In the genomic region with DNA sequence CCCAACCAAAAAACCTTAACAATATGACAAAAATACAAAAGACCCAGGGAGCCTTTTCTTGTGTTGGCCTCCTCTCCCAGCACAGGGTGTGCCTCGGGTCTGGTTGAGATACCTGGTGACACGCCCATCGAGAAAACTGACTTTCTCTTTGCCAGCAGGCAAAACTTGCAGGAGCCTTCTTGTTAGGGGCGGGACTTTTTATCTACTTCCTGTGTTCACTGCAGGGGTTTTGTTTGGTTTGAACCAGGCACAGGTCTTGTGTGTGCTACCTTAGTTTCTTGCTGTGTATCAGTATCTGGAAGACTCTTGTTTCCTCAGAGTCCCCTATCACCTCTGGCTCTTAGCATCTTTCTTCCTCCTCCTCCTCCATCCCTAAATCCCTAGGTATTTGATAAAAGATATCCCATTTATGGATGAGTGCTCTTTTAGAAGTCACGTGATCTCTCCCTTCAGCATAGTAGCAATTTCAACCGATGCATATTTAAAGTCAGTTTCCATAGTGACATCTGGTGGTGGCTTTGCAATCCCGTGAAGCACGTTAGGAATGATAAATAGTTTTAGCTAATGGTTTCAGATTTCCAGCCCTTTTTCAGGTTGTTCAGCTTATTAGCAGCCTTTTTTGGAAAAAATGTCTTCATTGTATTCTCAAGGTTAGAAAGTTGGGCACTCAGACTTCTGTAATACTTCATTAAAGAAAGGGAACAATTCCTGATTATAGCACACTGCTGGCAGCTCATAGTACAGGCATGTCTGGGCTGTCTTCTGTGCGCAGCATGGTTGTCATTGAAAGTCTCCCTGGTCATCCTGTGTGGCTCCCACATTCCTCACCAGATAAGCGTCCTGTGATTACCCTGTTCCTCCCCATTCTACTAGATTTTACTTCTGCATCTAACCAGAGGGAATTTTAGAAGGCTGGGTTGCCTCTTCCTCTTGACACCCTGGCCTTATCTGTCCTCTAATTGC, we compare ENCODE assay signal across 8 mouse cellular contexts. TPM values are rescaled to one million over a fixed set of nuclear protein-coding genes. Genes with fewer than 3 reads are reported as not detected.
DNase-seq lines count a peak whose midpoint lies in the region; ATAC-seq and TF ChIP-seq lines count a peak whose summit lies in the region.

No protein-coding gene starts in this region.

- ATAC-seq in kidney, postnatal 0 days (replicated peaks; ENCODE audit: low FRiP score, low read depth): no peak
- no peak; the same call in 1 of the 2 replicates for ATAC-seq in heart, embryonic 15.5 days (replicated peaks; ENCODE audit: insufficient number of reproducible peaks, insufficient read depth, low FRiP score, low read depth)
- ATAC-seq in lung, embryonic 14.5 days (ENCODE audit: insufficient read depth): peak; percentile 38; the same call in 1 of the 2 replicates
- peak; percentile 50; the same call in 1 of the 2 replicates for ATAC-seq in stomach, postnatal 0 days (ENCODE audit: low FRiP score, low TSS enrichment)
- no peak for ATAC-seq in megakaryocyte, adult 5-6 weeks (ENCODE audit: poor library complexity, severe bottlenecking)

- H3K4me3 ChIP-seq in kidney, postnatal 0 days (replicated peaks; ENCODE audit: low read depth, low read length): no peak overlapping the region
- no peak overlapping the region for H3K4me3 ChIP-seq in heart, embryonic 15.5 days
- no peak overlapping the region for H3K4me3 ChIP-seq in lung, embryonic 14.5 days (ENCODE audit: low read depth, low read length)
- H3K4me3 ChIP-seq in stomach, postnatal 0 days (ENCODE audit: low read depth, low read length): no peak overlapping the region

- no peaks in the 10 kb centered on the region for H3K27me3 ChIP-seq in kidney, postnatal 0 days (ENCODE audit: insufficient read depth, low read length)
- H3K27me3 ChIP-seq in heart, embryonic 15.5 days: no peaks in the 10 kb centered on the region
- H3K27me3 ChIP-seq in lung, embryonic 14.5 days (ENCODE audit: insufficient read depth, low read length): no peaks in the 10 kb centered on the region
- no peaks in the 10 kb centered on the region for H3K27me3 ChIP-seq in stomach, postnatal 0 days (ENCODE audit: control insufficient read depth, insufficient read depth, low read length)

- no peak overlapping the region for H3K9ac ChIP-seq in kidney, postnatal 0 days (ENCODE audit: low read depth, low read length)
- H3K9ac ChIP-seq in heart, embryonic 15.5 days: no peak overlapping the region
- H3K9ac ChIP-seq in lung, embryonic 14.5 days: no peak overlapping the region
- H3K9ac ChIP-seq in stomach, postnatal 0 days (ENCODE audit: low read length): no peak overlapping the region

- peak; percentile 76 for DNase-seq in kidney, postnatal 0 days (ENCODE audit: low spot score)
- DNase-seq in kidney, postnatal 4 days: no peak
- DNase-seq in brain, embryonic 14.5 days (ENCODE audit: low read depth): peak; percentile 86
- peak; percentile 74 for DNase-seq in lung, embryonic 14.5 days
- DNase-seq in stomach, postnatal 0 days (ENCODE audit: low spot score): no peak
- DNase-seq in thymus, postnatal 14 days: no peak

- 44% methylated on average over 10 of the region's 10 CpGs for WGBS in kidney, postnatal 0 days
- WGBS in heart, embryonic 15.5 days: 22% methylated on average over 10 of the region's 10 CpGs
- 32% methylated on average over 10 of the region's 10 CpGs for WGBS in lung, embryonic 14.5 days
- WGBS in stomach, postnatal 0 days: 25% methylated on average over 10 of the region's 10 CpGs

- peaks cover 3% of the 10 kb centered on the region; the same call in 1 of the 2 replicates for H3K36me3 ChIP-seq in kidney, postnatal 0 days (ENCODE audit: insufficient read depth, low read length)
- H3K36me3 ChIP-seq in heart, embryonic 15.5 days: peaks cover 12% of the 10 kb centered on the region
- H3K36me3 ChIP-seq in lung, embryonic 14.5 days (ENCODE audit: insufficient read depth): peaks cover 22% of the 10 kb centered on the region
- no peaks in the 10 kb centered on the region; the same call in 1 of the 2 replicates for H3K36me3 ChIP-seq in stomach, postnatal 0 days (ENCODE audit: control insufficient read depth, insufficient read depth, low read length)

- H3K4me2 ChIP-seq in kidney, postnatal 0 days (ENCODE audit: low read length): no peak overlapping the region
- peak overlapping the region; percentile 1; the same call in 1 of the 2 replicates for H3K4me2 ChIP-seq in heart, embryonic 15.5 days
- no peak overlapping the region for H3K4me2 ChIP-seq in lung, embryonic 14.5 days
- H3K4me2 ChIP-seq in stomach, postnatal 0 days (replicated peaks; ENCODE audit: low read depth): no peak overlapping the region

- no peak for TF ChIP-seq POLR2A in brain, embryonic 14.5 days (IDR thresholded peaks at IDR 0.05; ENCODE audit: borderline replicate concordance, extremely low read depth, insufficient read depth, insufficient read length, poor library complexity, severe bottlenecking)

- H3K4me1 ChIP-seq in kidney, postnatal 0 days (replicated peaks; ENCODE audit: insufficient read depth, low read length): 0 out of 2 replicates have a peak, but pooled peaks cover 5% of the 10 kb centered on the region
- peaks cover 34% of the 10 kb centered on the region for H3K4me1 ChIP-seq in heart, embryonic 15.5 days (replicated peaks)
- H3K4me1 ChIP-seq in lung, embryonic 14.5 days (ENCODE audit: insufficient read depth): no peaks in the 10 kb centered on the region
- no peaks in the 10 kb centered on the region for H3K4me1 ChIP-seq in stomach, postnatal 0 days (replicated peaks; ENCODE audit: control insufficient read depth, insufficient read depth)

- H3K9me3 ChIP-seq in kidney, postnatal 0 days (replicated peaks; ENCODE audit: low read length): no peaks in the 10 kb centered on the region
- no peaks in the 10 kb centered on the region for H3K9me3 ChIP-seq in heart, embryonic 15.5 days (replicated peaks)
- no peaks in the 10 kb centered on the region for H3K9me3 ChIP-seq in lung, embryonic 14.5 days (ENCODE audit: low read depth, low read length)
- H3K9me3 ChIP-seq in stomach, postnatal 0 days (ENCODE audit: control insufficient read depth, low read length): no peaks in the 10 kb centered on the region

- H3K27ac ChIP-seq in kidney, postnatal 0 days: no peak overlapping the region
- H3K27ac ChIP-seq in heart, embryonic 15.5 days: peak overlapping the region; percentile 60
- no peak overlapping the region for H3K27ac ChIP-seq in lung, embryonic 14.5 days (ENCODE audit: low read depth)
- no peak overlapping the region for H3K27ac ChIP-seq in stomach, postnatal 0 days (replicated peaks)

- TF ChIP-seq EP300 in stomach, postnatal 0 days (optimal IDR thresholded peaks at IDR 0.05): no peak

- TF ChIP-seq CTCF in kidney, postnatal 0 days (IDR thresholded peaks at IDR 0.05; ENCODE audit: low read depth): peak; percentile 69
- peak; percentile 35; the same call in 1 of the 2 replicates for TF ChIP-seq CTCF in brain, embryonic 14.5 days (IDR thresholded peaks at IDR 0.05; ENCODE audit: borderline replicate concordance, extremely low read depth, insufficient read depth, insufficient read length)
- TF ChIP-seq CTCF in lung, embryonic 14.5 days (IDR thresholded peaks at IDR 0.05; ENCODE audit: low read depth): peak; percentile 52
- TF ChIP-seq CTCF in stomach, postnatal 0 days (IDR thresholded peaks at IDR 0.05; ENCODE audit: low read depth): peak; percentile 75

RNA-seq across cellular contexts. Expression of gene Fat1, which starts 50.4 kb away (rescaled TPM):
- 13.3 and 15.9 TPM in 2 replicates for polyA plus RNA-seq in kidney, postnatal 0 days (2015; fragmentation: Nextera tagmentation; extraction: Ambion mirVana)
- 39.8 and 59.0 TPM in 2 replicates for polyA plus RNA-seq in brain, embryonic 14.5 days (2012; rRNA removed)
- polyA plus RNA-seq in heart, embryonic 15.5 days (2015; fragmentation: Nextera tagmentation; extraction: Ambion mirVana): 10.9 and 11.9 TPM in 2 replicates
- polyA plus RNA-seq in lung, embryonic 14.5 days (2014; fragmentation: Nextera tagmentation; extraction: Ambion mirVana): 30.6 and 32.1 TPM in 2 replicates
- polyA plus RNA-seq in stomach, postnatal 0 days (2015; fragmentation: Nextera tagmentation; extraction: Ambion mirVana): 8.6 and 9.4 TPM in 2 replicates
- 0.02 and 0.42 TPM in 2 replicates for total RNA-seq in megakaryocyte, adult 5-6 weeks (2015)
- total RNA-seq in megakaryocyte, adult 5-6 weeks (2017): 0.04 and 0.07 TPM in 2 replicates

Comparison
In these comparisons a context has a peak if more than half of its experiments do, and no peak if none do; other contexts are left out.
1. DNase-seq: peak in kidney, postnatal 0 days (single experiment), brain, embryonic 14.5 days (single experiment) and lung, embryonic 14.5 days (single experiment); none in kidney, postnatal 4 days (0 of 2), stomach, postnatal 0 days (single experiment) and thymus, postnatal 14 days (single experiment).
2. ATAC-seq: peak in lung, embryonic 14.5 days (single experiment) and stomach, postnatal 0 days (single experiment); none in kidney, postnatal 0 days (single experiment), heart, embryonic 15.5 days (single experiment) and megakaryocyte, adult 5-6 weeks (single experiment).
3. Peak in every context shown above with its lines, with median percentiles within 50 percentile points of each other: CTCF ChIP-seq.